Mouse (Mus musculus) spleen, adult 2 months (tissue): ENCODE measurements around the gene Thap11. TPM values are rescaled to one million over a fixed set of nuclear protein-coding genes. Genes with fewer than 3 reads are reported as not detected.

Experiments used
- DNase-seq, 2 experiments: peaks; one replicate each; pipeline versions ENCODE4 v3.0.0 to v3.0.0-alpha.2; 2012 to 2021; ENCODE audit warnings: low spot score in 2 of 2, low read depth in 1 of 2
- H3K27ac ChIP-seq: fragments of 200-500 bp; 2 replicates; pipeline ENCODE4 v1.5.1; 2012; ENCODE audit warnings: low read length, inconsistent platforms; ENCODE audit not compliant: insufficient read depth
- H3K27me3 ChIP-seq: fragments of 200-500 bp; 2 replicates; pipeline ENCODE4 v1.6.1; 2012; ENCODE audit warnings: mild to moderate bottlenecking, moderate library complexity, low read length, inconsistent platforms; ENCODE audit not compliant: control insufficient read depth, insufficient read depth
- H3K36me3 ChIP-seq: fragments of 200-500 bp; 2 replicates; pipeline ENCODE4 v1.6.1; 2012; ENCODE audit warnings: mild to moderate bottlenecking, low read length, inconsistent platforms; ENCODE audit not compliant: control insufficient read depth, insufficient read depth
- H3K4me1 ChIP-seq: fragments of 200-500 bp; 2 replicates; pipeline ENCODE4 v1.6.1; 2011; ENCODE audit warnings: inconsistent platforms; ENCODE audit not compliant: control insufficient read depth, insufficient read depth, insufficient read length
- H3K4me3 ChIP-seq: fragments of 200-500 bp; 2 replicates; pipeline ENCODE4 v1.5.1; 2011; ENCODE audit warnings: mild to moderate bottlenecking, inconsistent platforms; ENCODE audit not compliant: insufficient read depth, insufficient read length; ENCODE audit errors: extremely low read depth
- CTCF ChIP-seq: fragments of 200-500 bp; IDR thresholded peaks from 2 replicates; pipeline ENCODE4 v1.5.1; 2011; ENCODE audit warnings: mild to moderate bottlenecking, inconsistent platforms; ENCODE audit not compliant: insufficient read depth, insufficient read length, insufficient replicate concordance; ENCODE audit errors: extremely low read depth
- POLR2A ChIP-seq: fragments of 200-500 bp; IDR thresholded peaks from 2 replicates; pipeline ENCODE4 v1.6.1; 2011; ENCODE audit warnings: low read depth, low read length, inconsistent platforms
- WGBS: fragments of 180-500 bp; shearing (Covaris S2); methylation state at CpG from one replicate; pipeline ENCODE4 v1.1.7; 2018; 5-methylcytosine and 5-hydroxymethylcytosine counted together
- polyA plus RNA-seq: library from polyadenylated mRNA; depleted of rRNA; stranded (reverse); fragments of >200 nt; gene quantifications from 2 replicates; pipeline ENCODE4 v1.2.3, GENCODE M21; 2012

The Thap11 gene
- polyA plus RNA-seq, 1 experiment, result 33.7 TPM

DNA sequence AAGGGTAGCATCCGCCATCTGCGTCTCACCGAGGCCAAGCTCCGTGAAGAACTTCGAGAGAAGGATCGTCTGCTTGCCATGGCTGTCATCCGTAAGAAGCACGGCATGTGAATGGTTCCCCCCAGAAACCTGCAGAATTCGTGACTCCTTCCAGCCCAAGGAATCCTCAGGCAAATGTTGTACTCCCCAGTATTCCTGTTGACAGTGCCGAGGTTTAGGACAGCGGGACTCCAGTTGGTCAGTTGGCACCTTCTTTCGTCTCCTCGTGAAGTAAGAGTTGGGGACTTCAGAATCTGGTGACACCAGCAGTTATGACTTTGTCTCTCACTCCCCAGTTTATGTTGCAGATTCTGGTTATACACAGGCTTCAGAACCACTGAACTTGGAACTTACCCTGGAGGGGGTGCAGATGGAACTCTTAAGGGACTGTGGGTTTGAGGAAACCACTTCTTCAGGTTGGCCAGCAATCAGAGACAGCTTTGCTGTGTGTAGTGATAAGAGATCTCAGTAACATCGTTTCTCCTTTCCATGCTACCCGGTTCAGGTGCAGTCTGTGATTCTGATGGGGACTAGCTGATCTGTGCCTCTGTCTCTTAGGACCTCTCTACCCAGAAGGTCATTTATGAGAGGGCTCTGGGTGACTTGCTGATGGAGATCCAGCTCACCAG lies 1.4 kb downstream of the Thap11 start:
- Histone ChIP-seq H3K36me3 (no peaks in the 10 kb centered on the region), H3K27ac (no peak overlapping the region), H3K4me1 (peaks cover 12% of the 10 kb centered on the region), H3K4me3 (peak overlapping the region; percentile 95), H3K27me3 (no peaks in the 10 kb centered on the region)
- WGBS, result 34% methylated on average over 15 of the region's 15 CpGs
- no peak for TF ChIP-seq CTCF
- no peak for TF ChIP-seq POLR2A
- DNase-seq, result no peak

DNA sequence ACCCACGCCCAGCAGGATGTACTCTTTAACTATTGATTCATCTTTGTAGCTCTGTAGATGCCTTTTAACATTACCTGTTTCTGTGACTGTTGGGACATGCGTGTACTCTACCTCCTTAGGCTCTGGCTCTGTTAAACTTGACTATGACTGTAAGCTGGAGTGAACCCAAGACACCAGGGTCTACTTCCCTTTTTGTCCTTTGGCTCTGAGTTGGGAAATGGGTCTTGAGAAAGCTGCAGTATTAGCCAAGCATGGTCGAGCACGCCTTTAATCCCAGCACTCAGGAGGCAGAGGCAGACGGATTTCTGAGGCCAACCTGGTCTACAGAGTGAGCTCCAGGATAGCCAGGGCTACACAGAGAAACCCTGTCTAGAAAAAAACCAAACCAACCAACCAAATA lies 3.6 kb downstream of the Thap11 start:
- WGBS, result 73% methylated on average over 5 of the region's 5 CpGs

DNA sequence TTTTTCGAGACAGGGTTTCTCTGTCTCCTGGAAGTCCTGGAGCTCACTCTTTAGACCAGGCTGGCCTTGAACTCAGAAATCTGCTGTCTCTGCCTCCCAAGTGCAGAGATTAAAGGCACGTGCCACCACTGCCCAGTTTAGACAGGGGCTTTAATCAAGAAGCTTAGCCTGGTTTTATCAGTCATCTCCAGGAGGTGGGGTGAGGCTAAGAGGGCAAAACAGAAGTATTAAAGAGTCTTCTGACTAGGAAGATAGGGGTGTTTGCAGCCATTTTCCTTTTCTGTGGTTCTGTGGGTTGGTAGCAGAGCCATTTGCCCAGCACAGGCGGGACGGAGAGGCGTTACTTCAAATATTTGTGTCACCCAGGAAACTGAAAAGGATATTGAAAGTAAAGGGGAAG lies 4.4 kb downstream of the Thap11 start:
- 49% methylated on average over 5 of the region's 5 CpGs for WGBS
- no peak for TF ChIP-seq CTCF
- no peak for TF ChIP-seq POLR2A
- no peaks in the 10 kb centered on the region for H3K27me3 ChIP-seq
- H3K27ac ChIP-seq, result 0 out of 2 replicates have a peak overlapping the region, but pooled peaks have one; percentile 9
- DNase-seq, result no peak
- H3K4me1 ChIP-seq, result peaks cover 14% of the 10 kb centered on the region
- H3K4me3 ChIP-seq, result no peak overlapping the region
- H3K36me3 ChIP-seq, result no peaks in the 10 kb centered on the region

More for the DNA sequence above, 3.6 kb downstream of the Thap11 start:
- no peak for DNase-seq
- TF ChIP-seq CTCF (no peak), POLR2A (no peak)
- Histone ChIP-seq H3K27me3 (no peaks in the 10 kb centered on the region), H3K4me1 (peaks cover 14% of the 10 kb centered on the region), H3K4me3 (no peak overlapping the region), H3K36me3 (no peaks in the 10 kb centered on the region), H3K27ac (no peak overlapping the region)

DNA sequence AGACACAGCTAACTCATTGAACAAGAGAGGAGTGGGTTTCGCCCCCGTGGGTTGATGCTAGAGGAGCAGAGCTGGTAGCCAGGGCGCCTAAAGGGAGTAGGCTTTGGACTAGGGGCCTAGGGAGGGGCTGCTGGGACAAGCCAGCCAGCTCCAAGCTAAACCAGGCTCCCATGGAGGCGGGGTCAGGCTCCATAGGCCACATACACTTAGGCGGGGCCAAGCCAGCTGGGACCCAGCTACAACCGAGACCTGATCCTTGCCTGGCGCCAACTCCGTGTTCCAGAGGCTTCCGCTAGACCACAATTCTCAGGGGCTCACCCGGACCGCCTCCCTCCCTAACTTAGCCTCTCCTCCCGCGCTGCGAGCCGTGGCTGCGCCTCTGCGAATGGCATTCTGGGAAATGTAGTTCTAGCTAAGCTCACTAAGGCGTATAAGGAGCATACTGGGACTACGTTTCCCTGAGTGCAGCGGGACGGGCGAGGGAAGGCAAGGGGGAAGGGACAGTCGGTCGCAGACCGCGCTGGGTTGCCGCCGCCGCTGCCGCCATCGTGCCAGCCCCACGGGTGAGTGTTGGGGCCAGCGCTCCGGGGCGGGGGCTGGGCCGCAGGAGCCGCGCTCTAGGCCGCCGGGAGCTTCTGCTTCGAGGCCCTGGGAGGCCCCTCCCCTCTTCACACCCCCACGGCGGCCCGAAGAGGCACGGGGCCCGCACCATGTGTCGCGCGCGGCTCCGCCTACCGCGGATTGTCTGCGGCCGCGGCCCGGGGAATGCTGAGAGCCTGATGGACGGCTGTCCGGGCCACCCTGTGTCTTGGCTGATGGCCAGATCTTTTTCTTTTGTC lies 5.4 kb downstream of the Thap11 start, which contains the start of gene Nutf2:
Gene Nutf2, plus strand, starts transcription at position 438 of the 839 bp plus-strand sequence.
- H3K4me1 ChIP-seq, result peaks cover 14% of the 10 kb centered on the region
- H3K27me3 ChIP-seq, result no peaks in the 10 kb centered on the region
- peak; percentile 14; the same call in 1 of the 2 replicates for TF ChIP-seq POLR2A
- TF ChIP-seq CTCF, result no peak
- DNase-seq, result peak; percentile 84 to 87
- H3K36me3 ChIP-seq, result no peaks in the 10 kb centered on the region
- H3K4me3 ChIP-seq, result peak within 1 kb of the TSS; percentile 73
- WGBS, result under 1% methylated on average over 57 of the region's 59 CpGs
- H3K27ac ChIP-seq, result peak within 1 kb of the TSS; percentile 75

GRCm38 (mm10) chr8:105861951-105862350 lies 7.0 kb downstream of the Thap11 start:
- Histone ChIP-seq H3K4me3 (no peak overlapping the region), H3K36me3 (peaks cover 1% of the 10 kb centered on the region; the same call in 1 of the 2 replicates), H3K4me1 (peaks cover 5% of the 10 kb centered on the region), H3K27ac (no peak overlapping the region), H3K27me3 (no peaks in the 10 kb centered on the region)
- WGBS, result 5% methylated on average over 1 of the region's 1 CpGs
- no peak for DNase-seq
- TF ChIP-seq CTCF (no peak), POLR2A (no peak)

- DNase-seq, result no peak
- Histone ChIP-seq H3K4me1 (peaks cover under 1% of the 10 kb centered on the region; the same call in 1 of the 2 replicates), H3K36me3 (peaks cover 1% of the 10 kb centered on the region), H3K27ac (no peak overlapping the region), H3K4me3 (no peak overlapping the region), H3K27me3 (no peaks in the 10 kb centered on the region)
- TF ChIP-seq CTCF (no peak), POLR2A (no peak)
- WGBS, result 78% methylated on average over 6 of the region's 6 CpGs
These were observed 11.6 kb downstream of the Thap11 start for GRCm38 (mm10) chr8:105866364-105867029.
